Mouse (Mus musculus) erythroblast, embryonic 14.5 days (primary cell): ENCODE measurements around the gene Zfp316.

Experiments
- GATA1 ChIP-seq: IDR thresholded peaks from 2 replicates; pipeline ENCODE4 v1.6.1; 2012; ENCODE audit warnings: low read length, inconsistent platforms, mixed read lengths
- TAL1 ChIP-seq: IDR thresholded peaks from 3 replicates; pipeline ENCODE4 v1.6.1; 2012; ENCODE audit warnings: low read length, inconsistent platforms, mixed read lengths

DNA sequence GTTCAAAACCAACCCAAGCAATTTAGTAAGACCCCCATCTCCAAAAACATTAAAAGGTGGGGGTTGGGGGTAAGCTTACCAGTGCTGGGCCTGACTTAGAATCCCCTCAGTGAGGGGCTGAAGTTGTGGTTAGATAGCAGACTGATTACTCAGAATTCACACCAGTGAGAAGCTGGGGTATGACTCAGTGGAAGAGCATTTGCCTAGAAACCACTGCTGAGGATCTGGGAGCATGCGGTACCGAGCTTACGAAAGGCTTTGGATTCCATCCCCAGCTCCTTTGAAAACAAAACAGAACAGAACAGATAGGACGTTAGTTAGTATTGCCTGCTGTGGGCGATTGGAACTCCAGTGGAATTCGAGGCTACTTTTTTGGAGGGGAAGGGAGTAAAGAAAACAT, 1.8 kb upstream of the Zfp316 start:
- TF ChIP-seq GATA1: no peak
- no peak for TF ChIP-seq TAL1
